In the genomic region with DNA sequence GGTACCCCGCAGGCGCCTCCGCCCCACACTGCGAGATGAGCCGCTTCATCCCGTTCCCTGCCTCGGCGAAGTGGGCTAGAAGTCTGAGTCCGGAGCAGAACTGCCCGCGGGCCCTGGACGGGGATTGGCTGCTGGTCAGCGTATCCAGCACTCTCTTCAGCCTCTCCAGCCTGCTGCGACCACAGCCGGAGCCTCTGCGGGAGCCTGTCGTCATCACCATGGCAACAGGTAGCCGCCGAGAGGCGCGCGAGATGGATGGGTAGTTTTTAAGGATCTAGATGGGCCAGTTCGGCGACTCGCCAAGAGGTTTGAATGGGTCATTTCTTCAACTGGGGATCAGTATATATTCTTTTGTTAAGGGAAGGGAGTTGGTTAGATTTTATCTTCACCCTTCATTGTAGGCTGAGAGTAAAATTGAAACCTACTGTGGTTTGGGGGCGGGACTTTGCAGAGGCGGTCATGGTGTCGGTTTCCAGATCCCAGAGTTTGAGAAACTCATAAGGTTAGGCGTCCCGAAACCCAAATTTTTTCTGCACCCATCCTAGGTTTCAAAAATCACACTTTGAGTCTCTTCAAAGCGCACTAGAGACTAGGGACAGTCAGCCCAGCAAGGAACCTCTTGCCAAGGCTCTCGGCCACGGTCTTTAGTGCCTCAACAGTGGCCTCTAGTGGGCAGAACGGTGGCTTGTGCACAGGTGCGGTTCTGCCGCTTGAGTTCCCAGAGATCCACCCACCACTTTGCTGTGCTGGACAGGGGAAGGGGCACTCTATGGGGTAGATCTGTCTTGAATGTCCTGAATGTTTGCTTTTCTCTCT, we compare ENCODE assay signal across 9 mouse cellular contexts. TPM values are rescaled to one million over a fixed set of nuclear protein-coding genes. Genes with fewer than 3 reads are reported as not detected.
DNase-seq lines count a peak whose midpoint lies in the region; ATAC-seq and TF ChIP-seq lines count a peak whose summit lies in the region.
"Had no signal": no experiment of that assay in that cellular context is flagged by ENCODE, and none has a peak within 500 bp of the region (broad histone marks: within the 10 kb centered on the region; RNA-seq: fewer than 3 reads in every experiment).

No protein-coding gene starts in this region.

- H3K9me3 ChIP-seq in heart, embryonic 14.5 days (ENCODE audit: control insufficient read depth, low read length), result no peaks in the 10 kb centered on the region
- no peaks in the 10 kb centered on the region for H3K9me3 ChIP-seq in neural tube, embryonic 15.5 days (replicated peaks)

- peaks cover 13% of the 10 kb centered on the region for H3K36me3 ChIP-seq in heart, embryonic 14.5 days (ENCODE audit: control insufficient read depth, insufficient read depth, low read length)
- H3K36me3 ChIP-seq in neural tube, embryonic 15.5 days, result peaks cover 11% of the 10 kb centered on the region; the same call in 1 of the 2 replicates
- H3K36me3 ChIP-seq in thymus, adult 2 months (ENCODE audit: control insufficient read depth, insufficient read depth, low read length), result no peaks in the 10 kb centered on the region

- H3K27ac ChIP-seq in brown adipose tissue, adult 24 weeks (replicated peaks; ENCODE audit: low read depth, low read length), result peak overlapping the region; percentile 85
- H3K27ac ChIP-seq in heart, embryonic 14.5 days (replicated peaks in 1 of 2; ENCODE audit: control insufficient read depth in 1 of 2, insufficient read depth in 1 of 2, low read depth in 2 of 2, low read length in 2 of 2), result peak overlapping the region; percentile 76 to 78; a peak in 3 of 4 replicates
- H3K27ac ChIP-seq in neural tube, embryonic 15.5 days (replicated peaks), result peak overlapping the region; percentile 60
- H3K27ac ChIP-seq in thymus, adult 2 months (ENCODE audit: control insufficient read depth, insufficient read depth, low read length), result peak overlapping the region; percentile 75

- TF ChIP-seq CTCF in lung, adult 2 months (IDR thresholded peaks at IDR 0.05; ENCODE audit: insufficient read depth, low read length), result peak; percentile 87
- peak; percentile 93 for TF ChIP-seq CTCF in thymus, adult 2 months (IDR thresholded peaks at IDR 0.05; ENCODE audit: borderline replicate concordance, control insufficient read depth, extremely low read depth, insufficient read depth, low read length, poor library complexity)

- no peak for TF ChIP-seq POLR2A in lung, adult 2 months (IDR thresholded peaks at IDR 0.05; ENCODE audit: borderline replicate concordance, extremely low read depth, low read depth, low read length)
- no peak for TF ChIP-seq POLR2A in thymus, adult 2 months (IDR thresholded peaks at IDR 0.05; ENCODE audit: control insufficient read depth, extremely low read depth, insufficient read depth, low read length, poor library complexity)

- H3K4me3 ChIP-seq in brown adipose tissue, adult 24 weeks (ENCODE audit: insufficient read depth, low read depth, low read length), result peak overlapping the region; percentile 96
- H3K4me3 ChIP-seq in heart, embryonic 14.5 days (ENCODE audit: control insufficient read depth in 1 of 2, insufficient read depth in 1 of 2, low read depth in 1 of 2, low read length in 2 of 2), result peak overlapping the region; percentile 81 to 83
- peak overlapping the region; percentile 94 for H3K4me3 ChIP-seq in lung, adult 2 months (replicated peaks; ENCODE audit: extremely low read depth, low read depth, low read length)
- peak overlapping the region; percentile 45 for H3K4me3 ChIP-seq in neural tube, embryonic 15.5 days (replicated peaks)
- H3K4me3 ChIP-seq in thymus, adult 2 months (ENCODE audit: control insufficient read depth, insufficient read depth, low read length), result peak overlapping the region; percentile 92

- peak; percentile 77 to 87 for DNase-seq in CD8-positive naive resting alpha-beta T cell, adult 2 months (ENCODE audit: low read depth in 2 of 2, low spot score in 2 of 2)
- DNase-seq in kidney, postnatal 10 days, result peak; percentile 93
- peak; percentile 87 for DNase-seq in lung, adult 2 months
- peak; percentile 90 for DNase-seq in thymus, adult 2 months

- WGBS in heart, embryonic 14.5 days, result under 1% methylated on average over 36 of the region's 36 CpGs
- under 1% methylated on average over 36 of the region's 36 CpGs for WGBS in lung, adult 2 months
- WGBS in neural tube, embryonic 15.5 days, result 1% methylated on average over 36 of the region's 36 CpGs
- WGBS in thymus, adult 2 months, result under 1% methylated on average over 36 of the region's 36 CpGs

- peak overlapping the region; percentile 99 for H3K4me2 ChIP-seq in heart, embryonic 14.5 days (ENCODE audit: low read length)
- H3K4me2 ChIP-seq in neural tube, embryonic 15.5 days, result peak overlapping the region; percentile 70

- ATAC-seq in erythroid progenitor cell, adult 5-6 weeks (replicated peaks; ENCODE audit: low FRiP score, poor library complexity, severe bottlenecking), result peak; percentile 57
- ATAC-seq in heart, embryonic 14.5 days (ENCODE audit: insufficient number of reproducible peaks, insufficient read depth, low FRiP score, low read depth), result no peak
- peak; percentile 11; the same call in 1 of the 2 replicates for ATAC-seq in neural tube, embryonic 15.5 days (ENCODE audit: low FRiP score)

- peaks cover 10% of the 10 kb centered on the region; the same call in 1 of the 2 replicates for H3K4me1 ChIP-seq in brown adipose tissue, adult 24 weeks (ENCODE audit: control insufficient read depth, insufficient read depth, insufficient read length, low read length)
- H3K4me1 ChIP-seq in heart, embryonic 14.5 days (ENCODE audit: control insufficient read depth in 2 of 2, insufficient read depth in 2 of 2, low read length in 2 of 2), result peaks cover 11 to 17% of the 10 kb centered on the region in 2 experiments
- H3K4me1 ChIP-seq in lung, adult 2 months (ENCODE audit: control insufficient read depth, insufficient read depth, low read length), result peaks cover 12% of the 10 kb centered on the region
- H3K4me1 ChIP-seq in neural tube, embryonic 15.5 days, result peaks cover 46% of the 10 kb centered on the region
- peaks cover 13% of the 10 kb centered on the region for H3K4me1 ChIP-seq in thymus, adult 2 months (replicated peaks; ENCODE audit: control insufficient read depth, insufficient read depth, low read length)

- no peaks in the 10 kb centered on the region for H3K27me3 ChIP-seq in heart, embryonic 14.5 days (ENCODE audit: control insufficient read depth, insufficient read depth, low read length)
- no peaks in the 10 kb centered on the region for H3K27me3 ChIP-seq in neural tube, embryonic 15.5 days (replicated peaks)
- H3K27me3 ChIP-seq in thymus, adult 2 months (ENCODE audit: control insufficient read depth, insufficient read depth, low read length), result no peaks in the 10 kb centered on the region

- H3K9ac ChIP-seq in heart, embryonic 14.5 days (ENCODE audit: low read length), result peak overlapping the region; percentile 87
- H3K9ac ChIP-seq in neural tube, embryonic 15.5 days (replicated peaks), result peak overlapping the region; percentile 57

RNA-seq across cellular contexts. Expression of a gene that starts 4.8 kb away (rescaled TPM):
- polyA plus RNA-seq in brown adipose tissue, adult 24 weeks (2012; ENCODE audit: insufficient read depth, insufficient read length, missing spikeins), result 9.5 and 11.1 TPM in 2 replicates
- total RNA-seq in erythroid progenitor cell, adult 5-6 weeks (2015; ENCODE audit: low replicate concordance), result 11.7 and 23.8 TPM in 2 replicates
- total RNA-seq in erythroid progenitor cell, adult 5-6 weeks (2017; ENCODE audit: low replicate concordance), result 20.3 and 28.8 TPM in 2 replicates
- polyA plus RNA-seq in heart, embryonic 14.5 days (2014; fragmentation: Nextera tagmentation; extraction: Ambion mirVana), result 4.5 and 8.9 TPM in 2 replicates
- polyA plus RNA-seq in lung, adult 2 months (2012; rRNA removed), result 65.1 and 92.1 TPM in 2 replicates
- polyA plus RNA-seq in neural tube, embryonic 15.5 days (2015; fragmentation: Nextera tagmentation; extraction: Ambion mirVana), result 13.7 and 15.8 TPM in 2 replicates
- 119 and 120 TPM in 2 replicates for polyA plus RNA-seq in thymus, adult 2 months (2012; rRNA removed)

RNA-seq across cellular contexts. Expression of a gene that starts 4.8 kb away (rescaled TPM):
- 75.7 and 99.3 TPM in 2 replicates for polyA plus RNA-seq in brown adipose tissue, adult 24 weeks (2012; ENCODE audit: insufficient read depth, insufficient read length, missing spikeins)
- 86.1 and 88.4 TPM in 2 replicates for total RNA-seq in erythroid progenitor cell, adult 5-6 weeks (2015; ENCODE audit: low replicate concordance)
- total RNA-seq in erythroid progenitor cell, adult 5-6 weeks (2017; ENCODE audit: low replicate concordance), result 88.8 and 97.2 TPM in 2 replicates
- 44.9 and 47.1 TPM in 2 replicates for polyA plus RNA-seq in heart, embryonic 14.5 days (2014; fragmentation: Nextera tagmentation; extraction: Ambion mirVana)
- 225 and 249 TPM in 2 replicates for polyA plus RNA-seq in lung, adult 2 months (2012; rRNA removed)
- 35.3 and 51.3 TPM in 2 replicates for polyA plus RNA-seq in neural tube, embryonic 15.5 days (2015; fragmentation: Nextera tagmentation; extraction: Ambion mirVana)
- polyA plus RNA-seq in thymus, adult 2 months (2012; rRNA removed), result 201 and 248 TPM in 2 replicates

RNA-seq across cellular contexts. Expression of a gene that starts 8.9 kb away (rescaled TPM):
- polyA plus RNA-seq in brown adipose tissue, adult 24 weeks (2012; ENCODE audit: insufficient read depth, insufficient read length, missing spikeins), result 16.4 and 20.2 TPM in 2 replicates
- 8.6 and 13.4 TPM in 2 replicates for total RNA-seq in erythroid progenitor cell, adult 5-6 weeks (2015; ENCODE audit: low replicate concordance)
- total RNA-seq in erythroid progenitor cell, adult 5-6 weeks (2017; ENCODE audit: low replicate concordance), result 11.3 and 29.0 TPM in 2 replicates
- 30.3 and 38.9 TPM in 2 replicates for polyA plus RNA-seq in heart, embryonic 14.5 days (2014; fragmentation: Nextera tagmentation; extraction: Ambion mirVana)
- polyA plus RNA-seq in lung, adult 2 months (2012; rRNA removed), result 247 and 272 TPM in 2 replicates
- 56.8 and 58.8 TPM in 2 replicates for polyA plus RNA-seq in neural tube, embryonic 15.5 days (2015; fragmentation: Nextera tagmentation; extraction: Ambion mirVana)
- 528 and 541 TPM in 2 replicates for polyA plus RNA-seq in thymus, adult 2 months (2012; rRNA removed)

RNA-seq across cellular contexts. Expression of a gene that starts 11.3 kb away (rescaled TPM):
- polyA plus RNA-seq in brown adipose tissue, adult 24 weeks (2012; ENCODE audit: insufficient read depth, insufficient read length, missing spikeins), result 13.6 and 26.9 TPM in 2 replicates
- 18.0 and 23.9 TPM in 2 replicates for total RNA-seq in erythroid progenitor cell, adult 5-6 weeks (2015; ENCODE audit: low replicate concordance)
- total RNA-seq in erythroid progenitor cell, adult 5-6 weeks (2017; ENCODE audit: low replicate concordance), result 23.4 and 29.3 TPM in 2 replicates
- 24.5 and 27.2 TPM in 2 replicates for polyA plus RNA-seq in heart, embryonic 14.5 days (2014; fragmentation: Nextera tagmentation; extraction: Ambion mirVana)
- polyA plus RNA-seq in lung, adult 2 months (2012; rRNA removed), result 33.7 and 35.9 TPM in 2 replicates
- 50.7 and 58.5 TPM in 2 replicates for polyA plus RNA-seq in neural tube, embryonic 15.5 days (2015; fragmentation: Nextera tagmentation; extraction: Ambion mirVana)
- polyA plus RNA-seq in thymus, adult 2 months (2012; rRNA removed), result 116 and 129 TPM in 2 replicates

RNA-seq across cellular contexts. Expression of a gene that starts 15.6 kb away (rescaled TPM):
- polyA plus RNA-seq in brown adipose tissue, adult 24 weeks (2012; ENCODE audit: insufficient read depth, insufficient read length, missing spikeins), result not detected in 2 replicates
- total RNA-seq in erythroid progenitor cell, adult 5-6 weeks (2015; ENCODE audit: low replicate concordance), result not detected in 2 replicates
- not detected in 2 replicates for total RNA-seq in erythroid progenitor cell, adult 5-6 weeks (2017; ENCODE audit: low replicate concordance)
- polyA plus RNA-seq in heart, embryonic 14.5 days (2014; fragmentation: Nextera tagmentation; extraction: Ambion mirVana), result 0.26 and 0.35 TPM in 2 replicates
- polyA plus RNA-seq in lung, adult 2 months (2012; rRNA removed), result 0.33 and 0.41 TPM in 2 replicates
- polyA plus RNA-seq in neural tube, embryonic 15.5 days (2015; fragmentation: Nextera tagmentation; extraction: Ambion mirVana), result 0.93 and 1.2 TPM in 2 replicates
- 0.69 and 1.0 TPM in 2 replicates for polyA plus RNA-seq in thymus, adult 2 months (2012; rRNA removed)
- total RNA-seq: gastrocnemius, postnatal 4 days had no signal

Comparison
In these comparisons a context has a peak if more than half of its experiments do, and no peak if none do; other contexts are left out.
1. H3K4me3 ChIP-seq: peak in every context shown above with its lines; median percentile 96 in brown adipose tissue, adult 24 weeks; 94 in lung, adult 2 months; 92 in thymus, adult 2 months; 82 in heart, embryonic 14.5 days; 45 in neural tube, embryonic 15.5 days.